Mouse (Mus musculus) neutrophil, adult 59 days (primary cell): ENCODE results near the gene Olfr548-ps1. TPM values are rescaled to one million over a fixed set of nuclear protein-coding genes. Genes with fewer than 3 reads are reported as not detected.

ENCODE experiments used
- total RNA-seq, 2 experiments: library from RNA; stranded (reverse); gene quantifications; 1 replicate in 1 of 2; 2 replicates in 1 of 2; pipeline ENCODE4 v1.2.4; 2023

Olfr548-ps1 gene
- not detected for total RNA-seq

DNA sequence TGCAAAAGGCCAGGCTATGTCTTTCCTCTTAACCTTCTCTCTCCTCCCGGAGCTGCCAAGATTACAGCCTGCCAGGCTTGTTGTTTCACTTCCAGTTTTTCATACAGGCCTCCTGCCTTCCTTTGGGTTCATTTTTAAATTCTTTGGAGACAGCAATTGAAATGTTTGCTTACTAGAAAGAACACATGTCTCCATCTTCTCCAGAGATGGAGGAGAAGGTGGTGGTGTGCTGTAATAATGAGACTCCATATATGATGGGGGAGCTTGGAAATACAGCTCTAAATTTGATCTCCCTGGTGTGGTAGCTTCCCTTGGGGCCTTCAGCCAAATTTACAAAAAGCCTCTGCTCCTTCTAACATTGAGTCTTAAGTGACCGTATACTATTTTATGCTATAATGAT lies at the start of gene Olfr548-ps1:
Olfr548-ps1 (plus strand) TSS at position 301 of the 400 bp plus-strand sequence.

DNA sequence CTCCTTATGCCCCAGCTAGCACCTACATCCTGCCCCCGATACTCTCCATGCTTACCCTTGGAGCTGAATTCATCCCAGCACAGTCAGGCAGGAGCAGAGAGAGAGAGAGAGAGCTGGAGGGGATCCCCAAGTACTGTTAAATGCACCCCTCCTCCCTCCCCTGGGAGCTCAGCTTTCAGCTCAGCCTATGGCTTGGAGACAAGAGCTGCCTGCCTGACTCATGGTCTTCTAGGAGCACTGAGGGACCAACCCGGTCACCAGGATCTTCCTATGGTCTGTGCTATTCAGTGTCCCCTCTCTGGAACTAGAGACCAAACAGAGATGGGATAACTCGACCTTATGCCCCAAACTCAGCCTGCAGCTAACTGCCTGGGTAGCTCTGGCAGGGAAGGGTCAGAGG lies 41.2 kb upstream of the Olfr548-ps1 start, which contains the start of gene Olfr545:
Olfr545 (minus strand) TSS at position 101 of the 400 bp plus-strand sequence.

DNA sequence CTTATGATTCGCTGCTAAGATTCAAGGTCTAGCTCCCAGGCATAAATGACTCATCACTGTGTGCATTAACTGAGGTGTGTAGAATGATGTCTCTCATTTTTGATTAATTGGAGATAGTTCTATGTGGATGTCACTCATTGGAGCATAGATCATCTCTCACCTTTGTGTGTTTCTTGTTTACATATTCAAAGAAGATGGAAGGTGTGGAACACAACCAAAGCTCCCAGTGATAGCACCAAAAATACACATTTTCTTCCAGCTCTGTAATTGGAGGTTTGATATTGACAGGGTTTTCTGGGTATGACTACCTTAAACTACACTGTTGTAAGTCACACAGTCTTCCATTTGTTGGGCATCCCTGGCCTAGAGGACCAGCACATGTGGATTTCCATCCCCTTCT lies 6.2 kb upstream of the Olfr548-ps1 start, which contains the start of gene Olfr547:
Olfr547 (plus strand) TSS at position 301 of the 400 bp plus-strand sequence.

DNA sequence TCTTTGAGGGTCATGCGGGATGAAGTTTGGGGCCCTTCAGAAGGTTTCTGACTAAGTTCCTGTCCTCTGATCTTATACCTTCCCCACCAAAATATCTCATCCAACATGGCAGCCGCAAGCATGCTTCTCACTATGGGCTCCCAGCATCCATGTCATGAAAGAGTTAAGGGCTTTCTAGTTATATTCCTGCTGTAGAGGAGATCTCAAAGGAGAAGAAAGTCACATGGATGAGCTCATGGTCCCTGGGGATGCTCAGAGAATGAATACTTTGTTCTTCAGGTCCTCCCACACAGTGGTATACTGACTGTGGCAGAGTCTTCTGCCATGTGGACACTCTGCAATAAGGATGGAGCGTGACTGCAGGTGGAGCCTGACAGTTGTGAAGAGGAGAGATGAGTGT lies 8.9 kb downstream of the Olfr548-ps1 start, which contains the start of gene Olfr549:
Olfr549 (plus strand) TSS at position 301 of the 400 bp plus-strand sequence.

DNA sequence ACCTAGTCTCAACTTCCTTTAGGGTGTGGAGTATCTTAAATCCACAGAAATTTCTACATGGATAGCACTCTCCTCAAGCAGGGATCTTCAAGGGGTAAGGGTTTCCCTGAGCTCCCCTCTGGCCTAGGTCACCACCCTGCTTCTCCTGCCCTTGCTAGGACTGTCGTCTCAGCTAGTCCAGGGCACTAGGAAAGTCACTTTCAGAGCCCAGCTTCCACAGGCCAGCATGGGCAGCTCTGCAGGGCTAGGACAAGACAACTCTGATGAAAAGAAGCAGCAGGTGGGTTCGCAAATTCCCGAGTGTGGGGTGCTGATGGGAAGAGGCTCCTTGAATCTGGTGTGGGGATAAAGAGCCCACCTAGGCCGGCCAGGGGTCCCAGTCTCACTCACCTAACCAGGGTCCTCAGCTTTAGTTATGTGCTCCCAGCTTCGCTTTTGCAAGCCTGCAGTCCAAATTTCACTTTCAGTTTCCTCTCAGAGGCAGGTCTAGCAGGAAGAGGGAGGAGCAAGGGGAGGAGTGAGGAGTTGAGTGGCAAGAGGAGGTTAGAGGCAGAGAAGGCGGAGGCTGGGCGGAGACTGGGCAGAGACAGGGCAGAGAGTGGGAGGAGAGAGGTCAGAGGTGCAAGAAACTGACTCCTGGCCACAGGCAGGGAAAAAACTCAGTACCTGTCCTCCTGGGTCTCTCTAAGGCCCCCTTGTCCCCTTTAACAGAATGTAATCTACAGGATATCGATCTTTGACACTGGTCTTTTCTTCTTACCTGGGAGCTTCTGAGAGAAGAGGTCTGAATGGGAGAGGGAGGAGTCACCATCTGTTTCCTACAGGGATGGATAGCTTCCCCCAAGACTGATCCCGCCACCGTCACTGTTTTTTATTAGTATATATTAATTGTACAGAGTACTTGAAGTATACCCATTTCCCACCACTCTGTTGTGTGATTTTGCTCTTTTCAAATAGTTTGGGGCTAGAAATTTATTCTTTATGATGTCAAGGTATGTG lies 24.6 kb downstream of the Olfr548-ps1 start, which contains the start of gene Trim21:
Trim21 (minus strand) TSS at position 488 of the 999 bp plus-strand sequence.

DNA sequence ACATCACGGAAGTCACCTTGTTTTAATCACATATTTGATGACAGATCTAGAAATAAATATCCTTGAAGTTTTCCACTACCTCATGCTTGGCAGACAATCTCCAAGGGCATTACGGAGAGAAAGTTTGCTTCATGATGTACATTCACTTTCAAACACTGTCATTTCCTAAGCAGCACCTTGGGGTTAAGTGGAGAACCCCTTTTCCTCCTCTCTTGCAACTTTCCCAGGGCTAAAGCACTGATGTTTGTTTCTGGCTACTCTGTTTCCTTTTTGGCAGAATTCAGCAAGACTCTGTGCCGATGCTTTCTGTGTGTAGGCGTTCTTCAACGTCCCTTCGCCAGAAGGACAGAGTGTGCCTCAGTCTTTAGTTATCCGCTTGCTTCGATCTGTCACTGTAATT lies 30.4 kb downstream of the Olfr548-ps1 start, which contains the start of gene Olfr550:
Olfr550 (plus strand) TSS at position 301 of the 400 bp plus-strand sequence.

DNA sequence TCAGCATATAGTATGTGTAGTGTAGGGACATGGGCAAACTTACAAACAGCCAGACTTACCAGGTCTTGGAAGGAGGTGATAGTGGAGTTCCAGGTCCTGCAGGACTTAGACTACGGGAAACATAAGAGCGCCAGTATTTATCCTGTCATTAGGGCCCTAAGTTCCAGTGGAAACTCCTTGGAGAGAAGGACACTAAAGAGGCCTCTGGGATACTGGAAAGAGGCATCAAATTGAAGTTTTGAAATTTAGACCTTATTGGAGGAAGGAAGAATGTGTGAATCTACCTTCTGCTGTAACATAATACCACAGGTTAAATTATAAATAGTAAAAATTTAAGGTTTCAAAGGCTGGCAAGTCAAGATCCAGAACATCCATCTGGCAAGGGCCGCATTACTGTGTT lies 51.1 kb downstream of the Olfr548-ps1 start, which contains the start of gene Olfr551:
Olfr551 (minus strand) TSS at position 101 of the 400 bp plus-strand sequence.

Other genes with a start within 250 kb of the Olfr548-ps1 start
- 10 to 100 TPM; 83.6 to 90.3 TPM for gene Rrm1, start 99.2 kb upstream of the Olfr548-ps1 start, total RNA-seq
- not detected for gene Olfr543, start 59.2 kb upstream of the Olfr548-ps1 start, total RNA-seq
- gene Olfr544, start 52.6 kb upstream of the Olfr548-ps1 start, total RNA-seq = not detected
- not detected for gene Olfr545, start 41.3 kb upstream of the Olfr548-ps1 start, total RNA-seq
- not detected for gene Olfr547, start 6.1 kb upstream of the Olfr548-ps1 start, total RNA-seq
- not detected for gene Olfr549, start 9.0 kb downstream of the Olfr548-ps1 start, total RNA-seq
- gene Trim21, start 24.6 kb downstream of the Olfr548-ps1 start, total RNA-seq = 10 to 100 TPM; 15.5 to 22.2 TPM
- gene Olfr550, start 30.5 kb downstream of the Olfr548-ps1 start, total RNA-seq = not detected
- not detected for gene Olfr551, start 51.0 kb downstream of the Olfr548-ps1 start, total RNA-seq
- not detected for gene Olfr552, start 56.9 kb downstream of the Olfr548-ps1 start, total RNA-seq
- not detected for gene Olfr553, start 77.3 kb downstream of the Olfr548-ps1 start, total RNA-seq
- gene Olfr554, start 97.5 kb downstream of the Olfr548-ps1 start, total RNA-seq = not detected
- not detected for gene Olfr555, start 117.9 kb downstream of the Olfr548-ps1 start, total RNA-seq
- not detected for gene Olfr556, start 124.0 kb downstream of the Olfr548-ps1 start, total RNA-seq
- gene Trim68, start 146.4 kb downstream of the Olfr548-ps1 start, total RNA-seq = 1 to 10 TPM; 1.9 TPM
- gene Olfr557, start 155.0 kb downstream of the Olfr548-ps1 start, total RNA-seq = not detected
- not detected for gene Olfr558, start 161.3 kb downstream of the Olfr548-ps1 start, total RNA-seq
- not detected for gene Olfr33, start 178.2 kb downstream of the Olfr548-ps1 start, total RNA-seq
- not detected for gene Olfr559, start 186.6 kb downstream of the Olfr548-ps1 start, total RNA-seq
- gene Olfr560, start 218.5 kb downstream of the Olfr548-ps1 start, total RNA-seq = not detected
- not detected for gene Olfr78, start 218.6 kb downstream of the Olfr548-ps1 start, total RNA-seq
- gene Olfr561, start 230.3 kb downstream of the Olfr548-ps1 start, total RNA-seq = not detected